Mouse (Mus musculus): ENCODE results near the gene Skil. TPM values are rescaled to one million over a fixed set of nuclear protein-coding genes. Genes with fewer than 3 reads are reported as not detected.

The Skil gene
- polyA plus RNA-seq, 1 experiment from 2014 or later: 4.2 TPM

DNA sequence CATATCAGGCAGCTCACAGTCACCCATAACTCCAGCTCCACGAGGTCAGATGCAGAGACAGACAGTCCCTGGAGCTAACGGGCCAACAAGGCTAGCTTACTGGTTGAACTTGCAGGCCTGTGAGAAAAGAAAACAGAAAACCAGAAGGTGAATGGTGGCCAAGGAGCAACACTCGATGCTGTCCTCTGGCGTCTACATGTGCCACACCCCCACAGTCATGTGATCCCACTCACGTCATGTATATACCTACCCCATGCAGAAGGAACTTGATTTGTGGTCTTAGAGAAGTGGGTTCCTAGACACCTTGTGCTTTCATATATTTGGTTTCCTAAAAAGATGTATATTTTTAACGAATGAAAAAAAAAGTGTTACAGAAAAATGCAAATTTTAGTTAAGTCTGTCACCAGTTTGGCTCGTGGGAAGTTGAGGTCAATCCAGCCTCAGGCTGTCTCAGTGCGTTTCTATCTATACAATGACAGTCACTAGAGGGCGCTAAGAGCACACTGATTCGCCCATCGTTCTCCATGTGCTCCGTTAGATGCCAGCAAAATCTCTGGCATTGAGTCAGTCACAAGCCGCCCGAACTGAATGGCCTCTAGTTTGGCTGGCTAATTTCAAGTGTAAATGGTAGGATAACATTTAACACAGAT, 50.9 kb downstream of the Skil start:
- no peak overlapping the region for H3K9ac ChIP-seq (ENCODE audit: low read depth, low read length)

DNA sequence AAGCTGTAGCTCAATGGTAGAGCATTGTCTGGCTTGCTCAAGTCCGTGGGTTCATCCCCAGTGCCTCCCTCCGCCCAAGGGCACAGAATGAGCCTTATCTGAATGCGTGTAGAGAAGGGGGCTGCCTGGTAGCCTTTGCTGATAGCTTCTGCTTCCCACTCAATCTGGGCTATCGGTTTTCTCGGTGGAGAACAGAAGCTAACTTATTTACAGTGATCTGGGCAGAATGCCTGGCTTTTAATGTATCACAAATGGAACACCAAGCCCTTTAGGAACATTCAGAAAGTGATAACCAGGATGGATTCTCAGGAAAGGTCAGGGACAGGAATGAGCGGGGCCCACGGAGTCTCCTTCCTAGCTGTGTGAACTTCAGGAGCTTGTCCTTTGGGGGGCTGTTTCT, 53.7 kb downstream of the Skil start:
- no peaks in the 10 kb centered on the region for H3K36me3 ChIP-seq (ENCODE audit: control insufficient read depth, insufficient read depth)
- 41% methylated on average over 7 of the region's 7 CpGs for WGBS (ENCODE audit: insufficient replicate concordance)
- H3K9me3 ChIP-seq (replicated peaks; ENCODE audit: control insufficient read depth, low read length): no peaks in the 10 kb centered on the region
- no peak overlapping the region for H3K4me3 ChIP-seq (ENCODE audit: low read depth, low read length)
- no peak overlapping the region for H3K27ac ChIP-seq (ENCODE audit: low read length)
- H3K9ac ChIP-seq (ENCODE audit: low read depth, low read length): no peak overlapping the region
- H3K4me2 ChIP-seq (ENCODE audit: low read depth, low read length): no peak overlapping the region
- peaks cover 2% of the 10 kb centered on the region; the same call in 1 of the 2 replicates for H3K4me1 ChIP-seq (ENCODE audit: control insufficient read depth, low read depth, low read length)
- no peak for ATAC-seq (ENCODE audit: low read depth)
- peaks cover 20% of the 10 kb centered on the region for H3K27me3 ChIP-seq (ENCODE audit: control insufficient read depth, insufficient read depth, low read depth, low read length)

More for the DNA sequence above, 50.9 kb downstream of the Skil start:
- Histone ChIP-seq H3K4me2 (ENCODE audit: low read depth, low read length) (peak overlapping the region; percentile 27; the same call in 1 of the 2 replicates), H3K4me1 (ENCODE audit: control insufficient read depth, low read depth, low read length) (peaks cover 2% of the 10 kb centered on the region; the same call in 1 of the 2 replicates), H3K27me3 (ENCODE audit: control insufficient read depth, insufficient read depth, low read depth, low read length) (peaks cover 20% of the 10 kb centered on the region), H3K27ac (ENCODE audit: low read length) (no peak overlapping the region), H3K4me3 (ENCODE audit: low read depth, low read length) (no peak overlapping the region), H3K36me3 (ENCODE audit: control insufficient read depth, insufficient read depth) (no peaks in the 10 kb centered on the region), H3K9me3 (replicated peaks; ENCODE audit: control insufficient read depth, low read length) (no peaks in the 10 kb centered on the region)
- peak; percentile 50; the same call in 1 of the 2 replicates for ATAC-seq (ENCODE audit: low read depth)
- 10% methylated on average over 14 of the region's 14 CpGs for WGBS (ENCODE audit: insufficient replicate concordance)

DNA sequence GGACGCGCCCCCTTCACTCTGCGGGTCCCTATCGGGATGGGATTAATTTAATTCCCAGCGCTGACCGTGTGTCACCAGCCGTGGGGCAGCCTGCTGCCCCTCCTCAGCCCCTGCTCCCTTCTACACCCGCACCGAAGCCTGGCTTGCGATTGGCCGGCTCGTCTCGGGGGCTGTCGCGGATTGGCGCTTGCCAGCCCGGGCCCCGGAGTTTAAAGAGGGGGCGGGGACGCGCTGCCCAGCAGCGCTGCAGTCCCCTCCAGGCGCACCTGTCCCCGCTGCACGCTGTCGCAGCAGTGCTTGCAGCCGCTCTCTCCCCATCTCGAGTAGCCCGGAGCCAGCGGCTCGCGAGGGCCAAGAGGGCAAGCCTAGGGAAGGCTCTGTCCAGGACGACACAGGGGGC, 54.8 kb downstream of the Skil start, which contains the start of gene Cldn11:
Gene Cldn11 (plus strand): TSS at position 215 of the 400 bp plus-strand sequence.
- Histone ChIP-seq H3K9ac (ENCODE audit: low read depth, low read length) (no peak within 1 kb of the TSS), H3K4me1 (ENCODE audit: control insufficient read depth, low read depth, low read length) (peaks cover 2% of the 10 kb centered on the region; the same call in 1 of the 2 replicates), H3K9me3 (replicated peaks; ENCODE audit: control insufficient read depth, low read length) (no peaks in the 10 kb centered on the region), H3K4me2 (ENCODE audit: low read depth, low read length) (peak within 1 kb of the TSS; percentile 55), H3K4me3 (ENCODE audit: low read depth, low read length) (peak within 1 kb of the TSS; percentile 38), H3K27me3 (ENCODE audit: control insufficient read depth, insufficient read depth, low read depth, low read length) (peaks cover 20% of the 10 kb centered on the region), H3K27ac (ENCODE audit: low read length) (no peak within 1 kb of the TSS), H3K36me3 (ENCODE audit: control insufficient read depth, insufficient read depth) (no peaks in the 10 kb centered on the region)
- whole genome bisulfite sequencing (ENCODE audit: insufficient replicate concordance): under 1% methylated on average over 33 of the region's 33 CpGs
- ATAC-seq (ENCODE audit: low read depth): peak; percentile 41; the same call in 1 of the 2 replicates

GRCm38 (mm10) chr3:31152108-31152507, 57.2 kb downstream of the Skil start:
- no peaks in the 10 kb centered on the region for H3K9me3 ChIP-seq (replicated peaks; ENCODE audit: control insufficient read depth, low read length)
- 45% methylated on average over 6 of the region's 6 CpGs for WGBS (ENCODE audit: insufficient replicate concordance)
- no peak for ATAC-seq (ENCODE audit: low read depth)

DNA sequence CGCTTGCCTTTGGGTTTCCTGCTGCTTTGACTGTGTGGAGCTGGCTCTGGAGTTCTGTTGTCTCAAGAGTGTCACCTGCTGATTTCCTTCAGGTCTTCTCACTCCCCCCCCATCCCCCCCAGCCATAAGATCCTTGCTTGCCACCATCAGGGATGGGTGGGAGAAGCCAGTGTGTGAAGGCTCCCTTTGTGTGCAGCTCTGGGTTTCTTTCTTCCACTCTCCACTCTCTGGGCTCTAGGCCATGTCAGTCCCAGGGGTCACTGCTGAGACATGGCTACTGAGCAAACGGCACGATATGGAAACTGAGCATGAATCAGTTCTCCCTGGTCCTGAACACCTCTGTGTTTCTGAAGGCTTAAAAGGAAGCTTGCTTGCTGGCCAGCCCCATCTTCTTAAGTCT, 61.3 kb downstream of the Skil start:
- no peak overlapping the region for H3K27ac ChIP-seq (ENCODE audit: low read length)
- no peak overlapping the region for H3K4me2 ChIP-seq (ENCODE audit: low read depth, low read length)
- H3K4me1 ChIP-seq (ENCODE audit: control insufficient read depth, low read depth, low read length): no peaks in the 10 kb centered on the region
- no peaks in the 10 kb centered on the region for H3K36me3 ChIP-seq (ENCODE audit: control insufficient read depth, insufficient read depth)
- H3K9ac ChIP-seq (ENCODE audit: low read depth, low read length): no peak overlapping the region
- no peak overlapping the region for H3K4me3 ChIP-seq (ENCODE audit: low read depth, low read length)
- H3K27me3 ChIP-seq (ENCODE audit: control insufficient read depth, insufficient read depth, low read depth, low read length): no peaks in the 10 kb centered on the region
- WGBS (ENCODE audit: insufficient replicate concordance): 68% methylated on average over 3 of the region's 3 CpGs
- no peak for ATAC-seq (ENCODE audit: low read depth)
- H3K9me3 ChIP-seq (replicated peaks; ENCODE audit: control insufficient read depth, low read length): no peaks in the 10 kb centered on the region

More at GRCm38 (mm10) chr3:31152108-31152507, 57.2 kb downstream of the Skil start:
- Histone ChIP-seq H3K9ac (ENCODE audit: low read depth, low read length) (no peak overlapping the region), H3K36me3 (ENCODE audit: control insufficient read depth, insufficient read depth) (no peaks in the 10 kb centered on the region), H3K27me3 (ENCODE audit: control insufficient read depth, insufficient read depth, low read depth, low read length) (peaks cover 20% of the 10 kb centered on the region), H3K4me1 (ENCODE audit: control insufficient read depth, low read depth, low read length) (no peaks in the 10 kb centered on the region), H3K4me2 (ENCODE audit: low read depth, low read length) (no peak overlapping the region), H3K27ac (ENCODE audit: low read length) (no peak overlapping the region), H3K4me3 (ENCODE audit: low read depth, low read length) (no peak overlapping the region)

DNA sequence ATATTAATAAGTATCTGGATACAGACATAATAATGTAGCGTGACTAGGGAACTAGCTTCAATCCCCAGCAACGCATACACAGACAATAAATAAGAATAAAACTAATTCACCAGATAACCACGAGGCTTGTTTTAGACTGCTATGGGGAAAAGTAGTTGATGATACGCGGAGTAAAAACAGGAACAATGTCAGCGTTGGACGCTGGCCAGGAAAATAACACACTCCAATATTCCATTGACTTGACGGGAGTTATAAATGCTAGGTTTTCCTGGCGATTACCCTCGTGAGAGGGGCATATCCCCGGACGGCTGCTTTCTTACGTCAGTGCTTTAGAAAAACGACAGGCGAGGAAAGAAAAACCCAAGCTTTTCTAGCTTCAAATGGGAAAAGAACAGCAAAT, 62.9 kb downstream of the Skil start:
- Histone ChIP-seq H3K9me3 (replicated peaks; ENCODE audit: control insufficient read depth, low read length) (no peaks in the 10 kb centered on the region), H3K27ac (ENCODE audit: low read length) (no peak overlapping the region), H3K27me3 (ENCODE audit: control insufficient read depth, insufficient read depth, low read depth, low read length) (no peaks in the 10 kb centered on the region), H3K36me3 (ENCODE audit: control insufficient read depth, insufficient read depth) (no peaks in the 10 kb centered on the region), H3K4me2 (ENCODE audit: low read depth, low read length) (no peak overlapping the region), H3K9ac (ENCODE audit: low read depth, low read length) (no peak overlapping the region), H3K4me3 (ENCODE audit: low read depth, low read length) (no peak overlapping the region), H3K4me1 (ENCODE audit: control insufficient read depth, low read depth, low read length) (no peaks in the 10 kb centered on the region)
- ATAC-seq (ENCODE audit: low read depth): no peak
- whole genome bisulfite sequencing (ENCODE audit: insufficient replicate concordance): 72% methylated on average over 15 of the region's 15 CpGs

- Histone ChIP-seq H3K36me3 (ENCODE audit: control insufficient read depth, insufficient read depth) (no peaks in the 10 kb centered on the region), H3K9ac (ENCODE audit: low read depth, low read length) (no peak overlapping the region), H3K9me3 (replicated peaks; ENCODE audit: control insufficient read depth, low read length) (no peaks in the 10 kb centered on the region), H3K4me3 (ENCODE audit: low read depth, low read length) (no peak overlapping the region), H3K27me3 (ENCODE audit: control insufficient read depth, insufficient read depth, low read depth, low read length) (no peaks in the 10 kb centered on the region), H3K4me2 (ENCODE audit: low read depth, low read length) (no peak overlapping the region), H3K27ac (ENCODE audit: low read length) (no peak overlapping the region), H3K4me1 (ENCODE audit: control insufficient read depth, low read depth, low read length) (no peaks in the 10 kb centered on the region)
- WGBS (ENCODE audit: insufficient replicate concordance): 38% methylated on average over 10 of the region's 10 CpGs
- no peak for ATAC-seq (ENCODE audit: low read depth)
These were observed 65.2 kb downstream of the Skil start for GRCm38 (mm10) chr3:31160046-31160445.

GRCm38 (mm10) chr3:31161336-31161735, 66.5 kb downstream of the Skil start:
- H3K36me3 ChIP-seq (ENCODE audit: control insufficient read depth, insufficient read depth): no peaks in the 10 kb centered on the region
- 35% methylated on average over 6 of the region's 6 CpGs for WGBS (ENCODE audit: insufficient replicate concordance)
- H3K4me2 ChIP-seq (ENCODE audit: low read depth, low read length): no peak overlapping the region
- no peak for ATAC-seq (ENCODE audit: low read depth)
- H3K9ac ChIP-seq (ENCODE audit: low read depth, low read length): no peak overlapping the region
- no peaks in the 10 kb centered on the region for H3K9me3 ChIP-seq (replicated peaks; ENCODE audit: control insufficient read depth, low read length)
- no peaks in the 10 kb centered on the region for H3K27me3 ChIP-seq (ENCODE audit: control insufficient read depth, insufficient read depth, low read depth, low read length)
- H3K4me1 ChIP-seq (ENCODE audit: control insufficient read depth, low read depth, low read length): no peaks in the 10 kb centered on the region
- no peak overlapping the region for H3K27ac ChIP-seq (ENCODE audit: low read length)
- H3K4me3 ChIP-seq (ENCODE audit: low read depth, low read length): no peak overlapping the region

DNA sequence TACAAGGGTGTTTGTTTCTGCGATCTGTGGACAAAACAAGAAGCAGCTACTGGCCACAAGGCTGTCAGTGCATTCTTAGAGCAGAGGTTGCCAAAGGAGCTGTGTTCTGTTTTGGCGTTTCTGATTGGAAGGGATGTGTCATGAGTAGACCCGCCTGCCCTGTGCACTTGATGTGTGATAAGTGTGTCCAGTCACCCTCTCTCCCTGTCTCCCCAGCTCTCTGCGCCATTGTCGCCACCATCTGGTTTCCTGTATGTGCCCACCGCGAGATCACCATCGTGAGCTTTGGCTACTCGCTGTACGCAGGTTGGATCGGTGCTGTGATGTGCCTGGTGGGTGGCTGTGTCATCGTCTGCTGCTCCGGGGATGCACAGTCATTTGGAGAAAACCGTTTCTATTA, 68.0 kb downstream of the Skil start:
- Histone ChIP-seq H3K36me3 (ENCODE audit: control insufficient read depth, insufficient read depth) (no peaks in the 10 kb centered on the region), H3K9ac (ENCODE audit: low read depth, low read length) (no peak overlapping the region), H3K4me2 (ENCODE audit: low read depth, low read length) (no peak overlapping the region), H3K27me3 (ENCODE audit: control insufficient read depth, insufficient read depth, low read depth, low read length) (no peaks in the 10 kb centered on the region), H3K4me3 (ENCODE audit: low read depth, low read length) (no peak overlapping the region), H3K27ac (ENCODE audit: low read length) (no peak overlapping the region), H3K4me1 (ENCODE audit: control insufficient read depth, low read depth, low read length) (no peaks in the 10 kb centered on the region), H3K9me3 (replicated peaks; ENCODE audit: control insufficient read depth, low read length) (no peaks in the 10 kb centered on the region)
- 72% methylated on average over 14 of the region's 14 CpGs for WGBS (ENCODE audit: insufficient replicate concordance)
- ATAC-seq (ENCODE audit: low read depth): no peak
